Mouse (Mus musculus) lung, postnatal 0 days (tissue): ENCODE data around the gene Cep89. TPM values are rescaled to one million over a fixed set of nuclear protein-coding genes. Genes with fewer than 3 reads are reported as not detected.
A peak's percentile ranks its signal among the peaks of the same experiment; 100 is the strongest.

ENCODE experiments used
- ATAC-seq: fragments of 200-750 bp; cut with Nextera tagmentation; 2 replicates; pipeline ENCODE4 v1.8.0; 2017; ENCODE audit warnings: moderate library complexity
- DNase-seq: peaks from one replicate; pipeline ENCODE4 v3.0.0-alpha.2; 2016; ENCODE audit warnings: low spot score
- H3K27ac ChIP-seq: fragments of 300-500 bp; sonication (generic); 2 replicates; pipeline ENCODE4 v1.5.1; 2014; ENCODE audit warnings: antibody characterized with exemption, mild to moderate bottlenecking, low read length, mixed read lengths
- H3K27me3 ChIP-seq: fragments of 300-500 bp; sonication (generic); replicated peaks from 2 replicates; pipeline ENCODE4 v1.6.1; 2014; ENCODE audit warnings: low read length, mixed read lengths; ENCODE audit not compliant: insufficient read depth
- H3K36me3 ChIP-seq: fragments of 300-500 bp; sonication (generic); 2 replicates; pipeline ENCODE4 v1.6.1; 2014; ENCODE audit warnings: low read length, mixed read lengths; ENCODE audit not compliant: insufficient read depth
- H3K4me1 ChIP-seq: fragments of 300-500 bp; sonication (generic); 2 replicates; pipeline ENCODE4 v1.6.1; 2014; ENCODE audit warnings: antibody characterized with exemption, low read depth, low read length, mixed read lengths; ENCODE audit not compliant: insufficient read depth
- H3K4me2 ChIP-seq: fragments of 300-500 bp; sonication (generic); replicated peaks from 2 replicates; pipeline ENCODE4 v1.6.1; 2014; ENCODE audit warnings: low read depth, mild to moderate bottlenecking, low read length, moderate library complexity, mixed read lengths
- H3K4me3 ChIP-seq: fragments of 300-500 bp; sonication (generic); 2 replicates; pipeline ENCODE4 v1.5.1; 2014; ENCODE audit warnings: low read depth, low read length
- H3K9ac ChIP-seq: fragments of 300-500 bp; sonication (generic); replicated peaks from 2 replicates; pipeline ENCODE4 v1.6.1; 2014; ENCODE audit warnings: low read depth, mild to moderate bottlenecking
- H3K9me3 ChIP-seq: fragments of 300-500 bp; sonication (generic); 2 replicates; pipeline ENCODE4 v1.6.1; 2016; ENCODE audit warnings: low read length, mixed read lengths
- CTCF ChIP-seq: IDR thresholded peaks from 2 replicates; pipeline ENCODE4 v1.5.1; 2016; ENCODE audit warnings: antibody characterized with exemption, mild to moderate bottlenecking
- EP300 ChIP-seq: IDR thresholded peaks from 2 replicates; pipeline ENCODE4 v1.6.1; 2016; ENCODE audit warnings: antibody characterized with exemption, mild to moderate bottlenecking, control low read depth
- WGBS: fragments of 180-500 bp; shearing (Covaris S2); extraction: QIAGEN DNeasy Blood & Tissue Kit; methylation state at CpG from one replicate; pipeline ENCODE4 v1.1.7; 2014; 5-methylcytosine and 5-hydroxymethylcytosine counted together
- polyA plus RNA-seq: library from polyadenylated mRNA; unstranded; fragments of >200 nt; fragmentation: Nextera tagmentation; extraction: Ambion mirVana; gene quantifications from 2 replicates; pipeline ENCODE4 v1.2.1, GENCODE M21; 2015

The Cep89 gene
- polyA plus RNA-seq, 1 experiment from 2014 or later, result 10.7 TPM

DNA sequence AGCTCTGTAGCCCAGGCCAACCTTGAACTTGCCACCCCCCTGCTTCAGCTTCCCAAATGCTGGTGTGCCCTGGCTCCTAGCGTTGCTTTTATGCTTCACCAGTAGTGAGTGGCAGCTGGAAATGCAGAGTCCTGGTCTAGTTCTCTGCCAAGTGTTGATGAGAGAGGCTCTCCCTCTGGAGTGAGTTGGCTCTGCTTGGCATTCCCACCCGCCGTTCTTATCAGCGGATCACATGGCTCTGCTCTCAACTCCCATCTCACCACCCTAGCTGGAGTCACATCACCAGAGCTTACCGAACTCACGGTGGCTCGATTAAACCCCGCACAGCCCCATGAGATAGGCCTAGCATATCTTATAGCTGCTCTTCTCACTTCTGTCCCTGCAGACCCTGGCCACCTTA, 16.5 kb upstream of the Cep89 start:
- Histone ChIP-seq H3K9me3 (no peaks in the 10 kb centered on the region), H3K4me2 (no peak overlapping the region), H3K27ac (no peak overlapping the region), H3K4me1 (no peaks in the 10 kb centered on the region), H3K27me3 (no peaks in the 10 kb centered on the region), H3K4me3 (no peak overlapping the region), H3K36me3 (no peaks in the 10 kb centered on the region), H3K9ac (no peak overlapping the region)
- DNase-seq, result no peak
- no peak for TF ChIP-seq EP300
- no peak for TF ChIP-seq CTCF
- ATAC-seq, result no peak; the same call in 1 of the 2 replicates
- 69% methylated on average over 8 of the region's 8 CpGs for WGBS

DNA sequence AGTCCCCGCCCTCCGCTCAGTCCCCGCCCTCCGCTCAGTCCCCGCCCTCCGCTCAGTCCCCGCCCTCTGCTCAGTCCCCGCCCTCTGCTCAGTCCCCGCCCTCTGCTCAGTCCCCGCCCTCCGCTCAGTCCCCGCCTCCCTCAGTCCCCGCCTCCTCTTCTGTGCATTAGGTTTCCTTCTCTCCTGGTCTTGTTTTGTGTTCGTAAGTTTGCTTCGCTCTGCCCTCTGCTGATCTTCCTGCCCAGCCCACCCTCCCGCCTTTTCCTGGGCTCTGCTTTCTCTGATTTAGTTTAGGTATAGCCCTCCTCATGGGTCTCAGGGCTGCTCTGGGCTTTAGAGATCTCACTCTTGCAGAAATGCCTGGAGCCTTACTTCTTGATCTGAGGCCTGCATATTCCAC, 15.0 kb upstream of the Cep89 start:
- ATAC-seq, result no peak
- TF ChIP-seq CTCF, result no peak
- no peak for TF ChIP-seq EP300

DNA sequence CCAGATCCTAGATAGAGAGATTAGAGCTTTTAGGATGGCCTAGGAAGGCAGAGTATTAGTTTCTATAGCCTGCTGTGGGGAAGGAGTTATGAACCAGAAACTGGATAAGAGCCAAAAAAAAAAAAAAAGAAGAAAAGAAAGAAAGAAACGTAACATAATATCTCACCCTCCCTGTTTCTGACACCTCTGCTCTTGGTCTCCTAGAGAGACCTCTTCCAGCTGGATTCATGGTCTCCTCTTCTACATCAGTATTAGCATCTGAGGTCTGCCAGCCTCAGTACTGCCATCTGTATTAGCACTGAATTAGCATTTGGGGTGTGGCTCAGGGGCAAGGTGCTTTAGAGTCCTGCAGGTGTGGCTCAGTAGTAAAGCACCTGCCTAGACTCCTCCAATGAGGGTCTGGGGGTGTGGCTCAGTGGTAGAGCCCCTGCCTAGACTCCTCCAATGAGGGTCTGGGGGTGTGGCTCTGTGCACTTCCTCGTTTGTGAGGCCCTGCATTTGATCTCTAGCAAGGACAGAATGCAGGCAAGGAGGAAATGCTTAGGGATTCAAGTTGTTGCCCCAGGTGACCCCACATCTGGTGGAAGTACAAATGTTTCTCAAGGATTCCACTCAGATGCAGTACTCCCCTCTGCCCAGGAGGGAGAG, 14.0 kb upstream of the Cep89 start:
- no peaks in the 10 kb centered on the region for H3K36me3 ChIP-seq
- H3K4me1 ChIP-seq, result no peaks in the 10 kb centered on the region
- DNase-seq (peak; percentile 35), ATAC-seq (no peak)
- TF ChIP-seq EP300, result no peak
- TF ChIP-seq CTCF, result no peak
- H3K9me3 ChIP-seq, result no peaks in the 10 kb centered on the region
- 17% methylated on average over 2 of the region's 2 CpGs for WGBS
- H3K4me2 ChIP-seq, result no peak overlapping the region
- H3K27me3 ChIP-seq, result no peaks in the 10 kb centered on the region
- H3K9ac ChIP-seq, result no peak overlapping the region
- H3K27ac ChIP-seq, result no peak overlapping the region
- no peak overlapping the region for H3K4me3 ChIP-seq

More for the DNA sequence above, 15.0 kb upstream of the Cep89 start:
- Histone ChIP-seq H3K4me2 (no peak overlapping the region), H3K4me1 (no peaks in the 10 kb centered on the region), H3K9ac (no peak overlapping the region), H3K27ac (no peak overlapping the region), H3K36me3 (no peaks in the 10 kb centered on the region), H3K27me3 (no peaks in the 10 kb centered on the region), H3K9me3 (no peaks in the 10 kb centered on the region), H3K4me3 (no peak overlapping the region)
- WGBS, result 55% methylated on average over 12 of the region's 16 CpGs
- no peak for DNase-seq

DNA sequence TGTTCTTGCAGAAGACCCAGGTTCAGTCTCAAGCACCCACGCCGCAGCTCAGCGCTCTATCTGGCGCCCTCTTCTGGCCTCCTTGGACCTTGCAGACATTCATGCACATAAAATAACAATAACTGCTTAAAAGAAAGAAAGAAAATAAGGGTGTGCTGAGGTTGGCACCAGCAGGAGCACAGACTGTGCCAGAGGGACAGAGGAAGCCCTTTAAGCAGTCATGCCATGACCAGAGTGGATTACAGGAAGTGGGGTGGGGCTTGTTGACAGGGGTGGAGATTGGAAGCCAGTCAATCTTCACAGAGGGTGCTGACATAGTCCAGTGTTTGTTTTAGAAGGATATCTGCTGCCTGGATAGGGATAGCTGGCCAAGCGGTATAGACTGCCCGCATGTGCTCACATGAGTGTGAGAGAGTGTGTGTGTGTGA, 10.3 kb upstream of the Cep89 start:
- peak; percentile 70 for TF ChIP-seq CTCF
- TF ChIP-seq EP300, result peak; percentile 84
- H3K9ac ChIP-seq, result no peak overlapping the region
- H3K27ac ChIP-seq, result peak overlapping the region; percentile 66; the same call in 1 of the 2 replicates
- no peak overlapping the region for H3K4me2 ChIP-seq
- no peaks in the 10 kb centered on the region for H3K27me3 ChIP-seq
- DNase-seq (peak; percentile 89), ATAC-seq (peak; percentile 95)
- WGBS, result 37% methylated on average over 6 of the region's 6 CpGs
- no peaks in the 10 kb centered on the region for H3K4me1 ChIP-seq
- no peaks in the 10 kb centered on the region for H3K36me3 ChIP-seq
- no peaks in the 10 kb centered on the region for H3K9me3 ChIP-seq
- H3K4me3 ChIP-seq, result no peak overlapping the region

DNA sequence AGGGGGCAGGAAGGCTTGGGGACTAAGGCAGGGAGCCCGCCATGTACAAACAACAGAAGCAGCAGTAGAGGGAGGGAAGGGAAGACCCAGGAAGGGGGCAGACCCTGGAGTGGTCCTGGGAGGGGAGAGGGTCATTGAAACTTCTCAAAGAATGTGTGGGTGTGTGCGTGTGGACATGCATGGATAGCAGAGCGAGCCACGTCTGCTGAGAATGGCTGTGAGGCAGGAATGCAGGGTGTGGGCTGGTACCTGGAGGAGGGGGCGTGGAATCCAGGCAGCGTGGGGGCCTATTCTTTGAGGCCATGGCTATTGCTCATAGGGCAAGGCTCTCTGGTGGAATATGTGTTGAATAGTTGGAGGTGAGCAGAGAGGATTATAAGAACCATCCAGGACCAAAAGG, 8.1 kb upstream of the Cep89 start:
- H3K4me1 ChIP-seq, result no peaks in the 10 kb centered on the region
- H3K9me3 ChIP-seq, result no peaks in the 10 kb centered on the region
- no peaks in the 10 kb centered on the region for H3K27me3 ChIP-seq
- WGBS, result 42% methylated on average over 6 of the region's 6 CpGs
- ATAC-seq, result peak; percentile 27; the same call in 1 of the 2 replicates
- H3K27ac ChIP-seq, result no peak overlapping the region
- no peak overlapping the region for H3K4me3 ChIP-seq
- TF ChIP-seq CTCF, result no peak
- no peak for TF ChIP-seq EP300
- no peak overlapping the region for H3K4me2 ChIP-seq
- 0 out of 2 replicates have a peak, but pooled peaks cover 4% of the 10 kb centered on the region for H3K36me3 ChIP-seq
- no peak overlapping the region for H3K9ac ChIP-seq
- peak; percentile 41 for DNase-seq

DNA sequence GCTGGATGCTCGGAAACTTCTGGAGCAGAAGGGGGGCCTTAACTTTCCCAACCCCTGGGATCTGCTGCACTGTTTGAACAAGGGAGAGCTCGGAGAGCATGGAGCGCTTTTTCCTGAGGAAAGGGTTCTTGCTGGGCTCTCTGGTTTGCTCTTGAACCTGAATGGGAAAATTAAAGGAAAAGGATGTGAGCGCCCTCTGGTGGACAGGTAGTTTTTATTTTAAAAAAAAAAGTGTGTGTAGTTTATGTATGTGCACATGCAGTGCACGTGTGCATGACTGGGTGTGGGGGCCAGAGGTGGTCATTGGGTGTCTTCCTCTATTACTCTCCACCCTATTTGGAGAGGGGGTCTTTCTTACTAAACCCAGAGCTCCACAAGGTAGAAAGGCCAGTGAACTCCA, 3.9 kb upstream of the Cep89 start:
- H3K4me2 ChIP-seq, result no peak overlapping the region
- no peak overlapping the region for H3K9ac ChIP-seq
- 42% methylated on average over 5 of the region's 5 CpGs for WGBS
- no peak for ATAC-seq
- no peak overlapping the region for H3K27ac ChIP-seq
- H3K27me3 ChIP-seq, result no peaks in the 10 kb centered on the region
- H3K4me1 ChIP-seq, result peaks cover 14% of the 10 kb centered on the region; the same call in 1 of the 2 replicates
- H3K9me3 ChIP-seq, result no peaks in the 10 kb centered on the region
- TF ChIP-seq EP300 (no peak), CTCF (peak; percentile 57)
- H3K4me3 ChIP-seq, result no peak overlapping the region
- 0 out of 2 replicates have a peak, but pooled peaks cover 4% of the 10 kb centered on the region for H3K36me3 ChIP-seq
- peak; percentile 53 for DNase-seq
